Mouse (Mus musculus) ES-Bruce4 (cell line): ENCODE results near the gene Vmn2r65.

Experiments used
- CTCF ChIP-seq: IDR thresholded peaks from one replicate; pipeline ENCODE4 v1.8.1; 2011; ENCODE audit warnings: low read depth, low read length
- EP300 ChIP-seq: IDR thresholded peaks from 2 replicates; pipeline ENCODE4 v1.6.1; 2011; ENCODE audit warnings: low read depth, low read length; ENCODE audit not compliant: insufficient read depth
- POLR2A ChIP-seq: IDR thresholded peaks from one replicate; pipeline ENCODE4 v1.8.1; 2011; ENCODE audit warnings: low read length; ENCODE audit not compliant: insufficient read depth

GRCm38 (mm10) chr7:84996694-84997093 lies 32.8 kb upstream of the Vmn2r65 start:
- no peak for TF ChIP-seq POLR2A
- no peak for TF ChIP-seq EP300
- TF ChIP-seq CTCF: no peak
